ENCODE assay signal across 1 mouse cellular context in genomic region chr4:131391119-131391923, GRCm38 (mm10).
TF ChIP-seq lines count a peak whose summit lies in the region.

No protein-coding gene starts in this region.

TF ChIP-seq in CH12.LX, 34 proteins besides CTCF, POLR2A, EP300 and RAD21 (continued from another document):
- TF ChIP-seq IRF4 (IDR thresholded peaks at IDR 0.05; ENCODE audit: low read depth, low read length) (peak; percentile 99), MAX (IDR thresholded peaks at IDR 0.05; ENCODE audit: low read length) (peak; percentile 72; the same call in 1 of the 2 replicates), CHD2 (IDR thresholded peaks at IDR 0.05; ENCODE audit: low read length) (peak; percentile 94), ZKSCAN1 (IDR thresholded peaks at IDR 0.05; ENCODE audit: borderline replicate concordance, low read depth, low read length) (no peak), KAT2A (IDR thresholded peaks at IDR 0.05; ENCODE audit: insufficient replicate concordance, low read length) (0 out of 2 replicates have a peak, but pooled peaks have one; percentile 48), ZC3H11A (IDR thresholded peaks at IDR 0.05; ENCODE audit: low read depth, low read length) (no peak), SIN3A (IDR thresholded peaks at IDR 0.05; ENCODE audit: low read length) (peak; percentile 89), TCF12 (IDR thresholded peaks at IDR 0.05; ENCODE audit: low read depth, low read length) (peak; percentile 99), POLR2AphosphoS2 (IDR thresholded peaks at IDR 0.05; ENCODE audit: low read depth, low read length) (no peak), MAZ (IDR thresholded peaks at IDR 0.05; ENCODE audit: low read depth, low read length) (peak; percentile 63; the same call in 1 of the 2 replicates), ZNF384 (IDR thresholded peaks at IDR 0.05; ENCODE audit: low read depth, low read length) (no peak), CHD1 (IDR thresholded peaks at IDR 0.05; ENCODE audit: low read depth, low read length) (no peak), MEF2A (IDR thresholded peaks at IDR 0.05; ENCODE audit: borderline replicate concordance, low read depth, low read length) (peak; percentile 85), MAFK (IDR thresholded peaks at IDR 0.05; ENCODE audit: insufficient replicate concordance, low read length) (peak; percentile 79), HCFC1 (IDR thresholded peaks at IDR 0.05; ENCODE audit: low read depth, low read length) (peak; percentile 22; the same call in 1 of the 2 replicates), RCOR1 (conservative IDR thresholded peaks at IDR 0.05; ENCODE audit: low read depth, low read length) (peak; percentile 94), SMC3 (IDR thresholded peaks at IDR 0.05; ENCODE audit: low read depth, low read length) (peak; percentile 33), MXI1 (IDR thresholded peaks at IDR 0.05; ENCODE audit: low read depth, low read length) (peak; percentile 64; the same call in 1 of the 2 replicates)
